Mouse (Mus musculus) spleen, adult 18-20 months (tissue): ENCODE data around the gene Clec2e.

Experiments used
- DNase-seq, 2 experiments: peaks; one replicate each; pipeline ENCODE4 v3.0.0; 2022; ENCODE audit warnings: mixed read lengths in 2 of 2

The Clec2e gene

GRCm38 (mm10) chr6:129056237-129056636 is 44.5 kb downstream of the Clec2e start:
- no peak for DNase-seq

- no peak for DNase-seq
Measured at GRCm38 (mm10) chr6:129051731-129052130, 49.0 kb downstream of the Clec2e start.

- DNase-seq, result no peak
Measured at GRCm38 (mm10) chr6:129051086-129051485, 49.6 kb downstream of the Clec2e start.

- DNase-seq, result no peak
Measured at GRCm38 (mm10) chr6:129049596-129050251, 51.0 kb downstream of the Clec2e start.

- peak; percentile 72 to 76 for DNase-seq
Measured at GRCm38 (mm10) chr6:129048857-129049473, 51.7 kb downstream of the Clec2e start.

GRCm38 (mm10) chr6:129048381-129048780 is 52.3 kb downstream of the Clec2e start:
- no peak for DNase-seq

- no peak for DNase-seq
Measured at GRCm38 (mm10) chr6:129045601-129046000, 55.1 kb downstream of the Clec2e start, which contains the start of gene Klrb1f. Gene Klrb1f (plus strand): TSS chr6:129045901.

- no peak for DNase-seq
Measured at GRCm38 (mm10) chr6:129042470-129042869, 58.2 kb downstream of the Clec2e start.
